In the genomic region with DNA sequence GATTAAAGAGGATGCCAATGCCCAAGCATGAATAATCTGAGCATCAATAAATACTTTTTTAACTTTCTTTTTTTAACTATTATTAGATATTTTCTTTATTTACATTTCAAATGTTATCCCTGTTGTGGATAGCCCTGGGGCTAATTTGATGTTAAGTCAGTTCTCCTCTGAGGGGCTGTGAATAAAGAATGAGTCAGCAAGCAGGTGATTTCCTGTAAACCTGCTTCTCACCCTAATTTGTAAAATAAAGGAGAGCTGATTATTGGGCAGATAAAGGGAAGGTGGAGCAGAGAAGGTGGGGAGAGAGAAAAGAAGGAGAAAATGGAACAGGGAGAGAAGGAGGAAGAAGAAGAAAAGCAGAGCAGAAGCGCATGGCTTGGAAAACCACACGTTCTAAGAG, we compare ENCODE assay signal across 17 mouse cellular contexts.
"Had no signal": no experiment of that assay in that cellular context is flagged by ENCODE, and none has a peak within 500 bp of the region (broad histone marks: within the 10 kb centered on the region; RNA-seq: fewer than 3 reads in every experiment).

No protein-coding gene starts in this region.

- DNase-seq: gastrocnemius, adult 2 months; gastrocnemius, postnatal 10 days; gastrocnemius, postnatal 25 days; heart, adult 18-20 months; heart, postnatal 14 days; heart, postnatal 36 days; kidney, adult 11 months; kidney, adult 2 months; kidney, adult 9 months; kidney, postnatal 14 days; kidney, postnatal 36 days; layer of hippocampus, adult 9-11 months; layer of hippocampus, postnatal 36 days; left cerebral cortex, postnatal 4 days had no signal

- ATAC-seq: hindbrain, postnatal 0 days; intestine, embryonic 16.5 days; liver, embryonic 12.5 days had no signal
